Mouse (Mus musculus) MEL (cell line): ENCODE measurements at regions not wholly inside any gene's neighbourhood (a gene's known extent, or its start where the extent isn't known, plus 50 kb on each side); places are given as distances from the start of the nearest gene placed in this dataset.

Experiments used
- CTCF ChIP-seq, 3 experiments: IDR thresholded peaks in 2 of 3; conservative IDR thresholded peaks in 1 of 3; 2 replicates each; pipeline ENCODE4 v1.5.1; 2011 to 2012; ENCODE audit warnings: low read length in 3 of 3, low read depth in 2 of 3, mild to moderate bottlenecking in 2 of 3, improper control_type of control experiment in 1 of 3, inconsistent platforms in 1 of 3, mixed read lengths in 1 of 3, moderate library complexity in 1 of 3; ENCODE audit not compliant: control insufficient read depth in 1 of 3, insufficient read depth in 1 of 3, poor library complexity in 1 of 3, severe bottlenecking in 1 of 3
- ETS1 ChIP-seq: IDR thresholded peaks from 2 replicates; pipeline ENCODE4 v1.6.1; 2012; ENCODE audit warnings: low read depth, mild to moderate bottlenecking, inconsistent platforms, low read length, improper control_type of control experiment, moderate library complexity

DNA sequence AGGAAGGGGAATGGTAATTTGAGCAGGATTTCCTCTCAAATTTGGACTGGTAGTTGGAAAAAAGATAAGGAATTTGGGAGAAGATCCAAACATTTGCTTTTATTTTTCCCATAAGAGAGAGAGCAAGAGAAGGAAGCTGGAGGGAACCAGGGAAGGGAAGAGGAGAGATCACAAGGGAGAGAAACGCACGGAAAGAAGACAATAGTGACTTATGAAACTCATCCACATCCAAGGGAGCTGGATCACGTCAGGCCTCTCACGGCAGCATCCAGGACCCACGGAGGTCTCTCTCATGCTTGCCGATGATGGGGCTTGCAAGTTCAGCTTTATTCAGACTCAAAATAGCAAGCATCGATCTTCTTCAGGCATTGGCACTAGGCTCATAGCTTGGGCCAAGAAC is 423.7 kb downstream of the Prdm2 start:
- TF ChIP-seq CTCF (IDR thresholded peaks at IDR 0.05 in 2 of 3, conservative IDR thresholded peaks at IDR 0.05 in 1 of 3; ENCODE audit: control insufficient read depth in 1 of 3, insufficient read depth in 1 of 3, low read depth in 2 of 3, low read length in 3 of 3, poor library complexity in 1 of 3, severe bottlenecking in 1 of 3) (no peak), ETS1 (no peak)
